Mouse (Mus musculus) embryonic facial prominence, embryonic 11.5 days (tissue): Measurements from ENCODE around the gene Gm21976. TPM values are rescaled to one million over a fixed set of nuclear protein-coding genes. Genes with fewer than 3 reads are reported as not detected.

Experiments used
- ATAC-seq: fragments of 200-750 bp; cut with Nextera tagmentation; replicated peaks from 2 replicates; pipeline ENCODE4 v1.8.0; 2017; ENCODE audit warnings: low read depth; ENCODE audit not compliant: insufficient number of reproducible peaks, low FRiP score, low TSS enrichment
- DNase-seq: peaks from one replicate; pipeline ENCODE4 v3.0.0-alpha.2; 2015; ENCODE audit warnings: low spot score
- H3K27ac ChIP-seq: fragments of 300-500 bp; sonication (generic); replicated peaks from 2 replicates; pipeline ENCODE4 v1.5.1; 2014; ENCODE audit warnings: mild to moderate bottlenecking, low read depth, low read length, control low read depth
- H3K27me3 ChIP-seq: fragments of 300-500 bp; sonication (generic); 2 replicates; pipeline ENCODE4 v1.6.1; 2014; ENCODE audit warnings: mild to moderate bottlenecking, low read length, moderate library complexity, mixed read lengths; ENCODE audit not compliant: control insufficient read depth, insufficient read depth
- H3K36me3 ChIP-seq: fragments of 300-500 bp; sonication (generic); replicated peaks from 2 replicates; pipeline ENCODE4 v1.6.1; 2014; ENCODE audit warnings: low read depth, mild to moderate bottlenecking, low read length, moderate library complexity, mixed read lengths; ENCODE audit not compliant: control insufficient read depth, insufficient read depth
- H3K4me1 ChIP-seq: fragments of 300-500 bp; sonication (generic); 2 replicates; pipeline ENCODE4 v1.6.1; 2014; ENCODE audit warnings: low read length, mixed read lengths; ENCODE audit not compliant: control insufficient read depth, insufficient read depth
- H3K4me2 ChIP-seq: fragments of 300-500 bp; sonication (generic); 2 replicates; pipeline ENCODE4 v1.6.1; 2014; ENCODE audit warnings: low read depth, mild to moderate bottlenecking, control low read depth, low read length, moderate library complexity
- H3K4me3 ChIP-seq: fragments of 300-500 bp; sonication (generic); 2 replicates; pipeline ENCODE4 v1.5.1; 2014; ENCODE audit warnings: low read depth, low read length, control low read depth
- H3K9ac ChIP-seq: fragments of 300-500 bp; sonication (generic); replicated peaks from 2 replicates; pipeline ENCODE4 v1.6.1; 2014; ENCODE audit warnings: mild to moderate bottlenecking, control low read depth, low read length
- H3K9me3 ChIP-seq: fragments of 300-500 bp; sonication (generic); replicated peaks from 2 replicates; pipeline ENCODE4 v1.6.1; 2016; ENCODE audit warnings: mild to moderate bottlenecking, low read length, inconsistent platforms, mixed read lengths; ENCODE audit not compliant: control insufficient read depth
- WGBS: fragments of 180-500 bp; shearing (Covaris S2); extraction: QIAGEN DNeasy Blood & Tissue Kit; methylation state at CpG from one replicate; pipeline ENCODE4 v1.1.7; 2014; 5-methylcytosine and 5-hydroxymethylcytosine counted together
- polyA plus RNA-seq: library from polyadenylated mRNA; unstranded; fragments of >200 nt; fragmentation: Nextera tagmentation; extraction: Ambion mirVana; gene quantifications from 2 replicates; pipeline ENCODE4 v1.2.1, GENCODE M21; 2014

The Gm21976 gene
- polyA plus RNA-seq, 1 experiment from 2014 or later: not detected

DNA sequence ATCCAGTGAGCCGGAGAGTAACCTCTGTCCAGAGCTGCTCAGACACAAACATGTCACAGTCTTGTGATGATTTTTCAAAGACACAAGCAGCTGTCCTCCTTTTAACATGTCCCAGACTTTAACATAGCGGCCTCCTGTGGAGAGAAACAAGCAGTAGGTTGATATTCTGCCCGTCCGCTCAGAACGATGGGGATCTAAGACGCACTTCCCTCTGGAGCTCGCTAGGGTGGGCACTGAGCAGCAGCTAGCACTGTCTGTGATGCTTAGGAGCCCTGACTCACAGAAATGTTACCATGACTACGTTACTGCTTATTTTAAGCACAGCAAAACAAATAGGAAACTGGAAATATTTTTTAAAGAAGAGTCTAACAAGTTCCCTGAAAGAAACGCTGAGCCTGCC, 24.8 kb upstream of the Gm21976 start:
- no peaks in the 10 kb centered on the region for H3K9me3 ChIP-seq
- 75% methylated on average over 9 of the region's 9 CpGs for WGBS

DNA sequence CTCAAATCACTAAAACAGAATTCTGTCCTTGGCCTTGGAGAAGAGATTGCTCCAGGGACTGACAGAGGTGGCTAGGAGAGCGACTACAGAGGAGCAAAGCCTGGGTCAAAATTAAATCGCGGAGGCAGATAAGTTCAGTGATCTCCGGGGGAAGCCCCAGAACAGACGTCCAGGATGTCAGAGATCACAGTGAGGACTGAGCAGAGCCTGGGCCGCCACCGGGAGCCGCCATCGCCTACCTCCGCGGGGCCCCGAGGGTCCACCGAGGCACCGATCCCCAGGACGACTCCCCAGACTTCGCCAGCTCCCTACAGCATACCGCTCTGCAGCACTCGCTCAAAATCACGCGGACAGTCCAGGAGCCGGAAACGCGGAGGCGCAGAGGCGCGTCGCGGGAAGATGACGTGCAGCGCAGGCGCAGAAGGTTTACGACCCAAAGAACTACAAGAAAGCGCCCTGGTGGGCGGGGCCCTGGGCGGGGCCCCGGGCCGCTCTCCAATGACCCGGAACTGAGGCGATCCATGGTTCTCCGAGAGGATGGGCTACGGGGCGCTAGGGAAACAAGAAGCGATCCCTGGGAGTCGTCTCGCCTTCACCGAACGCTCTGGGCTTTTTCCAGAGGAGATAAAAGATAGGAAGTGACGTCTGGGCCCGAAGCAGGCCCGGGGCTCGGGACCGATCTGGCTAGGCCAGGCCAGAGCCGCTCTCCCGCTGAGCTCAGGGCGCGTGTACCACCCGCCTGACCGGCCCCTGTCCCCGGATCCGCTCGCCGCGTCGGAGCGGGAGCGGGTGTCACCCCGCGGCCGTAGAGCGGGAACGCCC, 16.8 kb upstream of the Gm21976 start, which contains the start of the genes Utp15 and Ankra2:
TSS of gene Utp15 (minus strand) at position 406 of the 822 bp plus-strand sequence.
TSS of gene Ankra2 (plus strand) at position 439 of the 822 bp plus-strand sequence.
- under 1% methylated on average over 71 of the region's 71 CpGs for WGBS
- H3K36me3 ChIP-seq: peaks cover 2% of the 10 kb centered on the region; the same call in 1 of the 2 replicates
- H3K4me1 ChIP-seq: no peaks in the 10 kb centered on the region
- H3K9me3 ChIP-seq: no peaks in the 10 kb centered on the region
- peak within 1 kb of the TSS; percentile 62 for H3K4me2 ChIP-seq
- peak; percentile 99 for ATAC-seq
- H3K27me3 ChIP-seq: no peaks in the 10 kb centered on the region
- peak within 1 kb of the TSS; percentile 79 for H3K9ac ChIP-seq
- peak; percentile 100 for DNase-seq
- H3K27ac ChIP-seq: peak within 1 kb of the TSS; percentile 56
- H3K4me3 ChIP-seq: peak within 1 kb of the TSS; percentile 78

More for the DNA sequence above, 24.8 kb upstream of the Gm21976 start:
- Histone ChIP-seq H3K4me1 (no peaks in the 10 kb centered on the region), H3K4me3 (no peak overlapping the region), H3K36me3 (peaks cover 10% of the 10 kb centered on the region), H3K4me2 (no peak overlapping the region), H3K27me3 (no peaks in the 10 kb centered on the region), H3K27ac (no peak overlapping the region), H3K9ac (no peak overlapping the region)
- DNase-seq (peak; percentile 8), ATAC-seq (no peak)

DNA sequence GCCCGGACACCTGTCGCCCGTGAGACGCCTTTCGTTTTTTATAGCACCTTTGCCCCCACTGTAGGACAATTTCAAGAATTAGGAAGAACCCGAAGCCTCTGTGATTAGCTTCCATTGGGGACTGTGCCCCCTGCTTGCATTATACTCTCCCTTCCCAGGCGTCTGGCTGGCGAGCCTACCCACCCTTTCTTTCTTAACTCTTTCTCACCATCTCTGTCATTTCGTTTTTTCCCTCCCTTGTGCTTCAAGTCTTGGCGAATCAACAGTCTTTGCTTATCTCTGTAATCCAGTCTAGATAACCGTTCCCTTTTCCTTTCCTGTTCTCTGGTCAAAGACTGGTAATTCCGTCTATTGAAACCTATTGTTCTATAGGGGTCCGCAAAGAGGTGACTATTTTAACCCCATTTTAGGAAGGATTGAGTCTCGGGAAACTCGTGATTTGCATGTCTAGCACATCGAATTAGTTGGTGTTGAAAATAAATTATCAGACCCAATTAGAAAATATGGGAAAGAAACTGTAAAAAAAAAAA, 16.2 kb upstream of the Gm21976 start:
- WGBS: 2% methylated on average over 16 of the region's 16 CpGs
- ATAC-seq: no peak

DNA sequence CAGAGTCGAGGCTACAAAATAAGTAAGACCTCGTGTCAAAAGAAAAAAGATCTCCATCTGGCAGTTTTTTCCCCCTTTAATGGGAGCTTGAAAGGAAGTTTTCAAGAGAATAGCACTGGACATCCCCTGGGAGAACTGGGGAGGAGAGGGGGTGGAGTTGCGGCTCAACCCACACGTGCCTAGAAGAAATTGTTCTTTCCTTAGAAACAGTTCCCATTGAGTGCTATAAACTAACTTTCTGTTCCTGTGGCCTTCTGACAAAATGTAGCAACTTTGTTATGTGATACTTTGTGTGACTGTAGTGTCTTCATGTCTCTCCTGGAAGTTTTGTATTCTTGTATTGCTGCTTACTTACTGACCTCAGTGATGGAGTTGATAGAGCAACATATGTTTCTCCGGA, 15.6 kb upstream of the Gm21976 start:
- Histone ChIP-seq H3K36me3 (no peaks in the 10 kb centered on the region; the same call in 1 of the 2 replicates), H3K4me1 (no peaks in the 10 kb centered on the region), H3K9me3 (no peaks in the 10 kb centered on the region), H3K4me3 (peak overlapping the region; percentile 78), H3K27ac (no peak overlapping the region), H3K9ac (peak overlapping the region; percentile 79), H3K4me2 (peak overlapping the region; percentile 62), H3K27me3 (no peaks in the 10 kb centered on the region)
- 36% methylated on average over 5 of the region's 5 CpGs for WGBS
- DNase-seq: peak; percentile 23
- ATAC-seq: no peak

More for the DNA sequence above, 16.2 kb upstream of the Gm21976 start:
- H3K4me3 ChIP-seq: peak overlapping the region; percentile 78
- no peaks in the 10 kb centered on the region for H3K27me3 ChIP-seq
- DNase-seq: peak; percentile 40
- H3K36me3 ChIP-seq: no peaks in the 10 kb centered on the region; the same call in 1 of the 2 replicates
- H3K9ac ChIP-seq: peak overlapping the region; percentile 79
- no peaks in the 10 kb centered on the region for H3K9me3 ChIP-seq
- peak overlapping the region; percentile 56 for H3K27ac ChIP-seq
- peak overlapping the region; percentile 62 for H3K4me2 ChIP-seq
- H3K4me1 ChIP-seq: no peaks in the 10 kb centered on the region

DNA sequence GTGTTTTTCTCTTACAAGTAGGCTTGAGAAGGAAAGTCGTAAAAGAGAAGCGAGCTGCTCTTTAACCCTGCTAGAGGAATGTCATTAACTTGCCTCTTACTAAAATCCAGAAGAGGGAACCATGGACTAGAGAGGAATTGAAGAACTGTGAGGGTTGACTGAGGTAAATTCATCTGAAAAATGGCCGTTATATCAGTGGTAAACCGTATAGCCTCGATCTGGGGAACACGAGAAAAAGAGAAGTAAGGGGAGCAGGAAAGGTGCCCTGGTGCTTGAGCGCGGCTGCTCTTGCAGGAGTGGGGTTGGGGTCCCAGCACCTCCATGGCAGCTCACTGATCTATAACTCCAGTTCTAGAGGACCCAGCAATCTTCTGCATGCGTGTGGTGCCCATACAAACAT, 5.7 kb upstream of the Gm21976 start:
- DNase-seq (no peak), ATAC-seq (no peak)
- WGBS: 92% methylated on average over 9 of the region's 9 CpGs
- H3K4me3 ChIP-seq: no peak overlapping the region
- no peak overlapping the region for H3K27ac ChIP-seq
- no peaks in the 10 kb centered on the region; the same call in 1 of the 2 replicates for H3K36me3 ChIP-seq
- H3K4me1 ChIP-seq: no peaks in the 10 kb centered on the region
- no peak overlapping the region for H3K4me2 ChIP-seq
- no peak overlapping the region for H3K9ac ChIP-seq
- no peaks in the 10 kb centered on the region for H3K9me3 ChIP-seq
- H3K27me3 ChIP-seq: no peaks in the 10 kb centered on the region

DNA sequence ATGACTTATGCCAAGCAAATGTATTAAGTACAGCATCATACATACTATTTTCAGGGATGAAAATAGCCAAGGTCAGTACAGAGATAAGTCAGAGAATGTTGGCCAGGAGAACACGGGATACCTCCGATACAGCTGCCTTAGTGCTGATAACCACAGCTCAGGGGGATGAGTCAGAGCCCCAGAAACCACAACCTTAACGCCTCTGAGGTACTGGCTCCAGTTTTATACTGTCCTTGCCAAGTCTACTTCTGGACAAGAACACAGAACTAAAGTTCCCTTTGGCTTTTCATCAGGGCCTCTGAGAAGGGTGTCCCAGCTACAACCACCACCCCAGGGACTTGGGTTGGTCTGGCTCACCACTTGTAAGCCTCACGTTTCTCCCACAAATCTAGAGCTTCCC, 4.0 kb upstream of the Gm21976 start:
- no peak overlapping the region for H3K4me3 ChIP-seq
- ATAC-seq (no peak), DNase-seq (no peak)
- H3K4me1 ChIP-seq: no peaks in the 10 kb centered on the region
- no peak overlapping the region for H3K9ac ChIP-seq
- no peak overlapping the region for H3K4me2 ChIP-seq
- H3K27ac ChIP-seq: no peak overlapping the region
- WGBS: 73% methylated on average over 4 of the region's 4 CpGs
- H3K36me3 ChIP-seq: no peaks in the 10 kb centered on the region; the same call in 1 of the 2 replicates
- no peaks in the 10 kb centered on the region for H3K27me3 ChIP-seq
- no peaks in the 10 kb centered on the region for H3K9me3 ChIP-seq

DNA sequence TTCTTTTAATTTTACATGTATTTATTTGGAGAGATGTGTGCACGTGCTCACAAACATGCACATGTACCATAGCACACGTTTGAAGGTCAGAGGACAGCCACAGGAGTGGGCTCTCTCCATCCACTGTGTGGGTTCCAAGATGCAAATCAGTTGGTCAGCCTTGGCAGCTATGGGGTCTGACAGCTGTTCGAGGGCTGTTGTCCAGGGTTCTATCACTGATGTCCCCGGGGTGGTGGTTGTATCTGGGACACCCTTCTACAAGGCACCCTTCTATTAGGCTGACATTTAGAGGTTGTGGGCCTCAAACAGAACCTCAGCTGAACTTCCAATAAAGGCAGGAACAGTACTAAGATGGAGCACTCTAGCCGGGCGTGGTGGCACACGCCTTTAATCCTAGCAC, 3.4 kb upstream of the Gm21976 start:
- Histone ChIP-seq H3K9ac (no peak overlapping the region), H3K4me3 (no peak overlapping the region), H3K9me3 (no peaks in the 10 kb centered on the region), H3K4me2 (no peak overlapping the region), H3K36me3 (no peaks in the 10 kb centered on the region; the same call in 1 of the 2 replicates), H3K27me3 (no peaks in the 10 kb centered on the region), H3K4me1 (no peaks in the 10 kb centered on the region), H3K27ac (no peak overlapping the region)
- DNase-seq (no peak), ATAC-seq (no peak)
- WGBS: 88% methylated on average over 7 of the region's 7 CpGs

DNA sequence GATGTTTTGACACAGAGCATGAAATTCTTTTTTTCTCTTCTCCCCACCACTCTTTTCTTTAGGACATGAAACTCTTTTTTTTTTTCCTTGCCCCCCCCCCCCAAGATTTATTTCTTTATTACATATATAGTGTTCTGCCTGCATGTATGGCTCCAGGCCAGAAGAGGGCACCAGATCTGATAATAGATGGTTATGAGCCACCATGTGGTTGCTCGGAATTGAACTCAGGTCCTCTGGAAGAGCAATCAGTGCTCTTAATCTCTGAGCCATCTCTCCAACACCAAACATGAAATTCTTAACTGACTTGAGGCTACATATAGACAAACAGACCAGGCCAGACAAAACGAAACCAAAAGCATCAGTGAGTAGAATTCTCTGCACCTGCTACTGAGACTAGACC, 2.2 kb upstream of the Gm21976 start:
- Histone ChIP-seq H3K36me3 (no peaks in the 10 kb centered on the region), H3K4me1 (no peaks in the 10 kb centered on the region), H3K4me3 (no peak overlapping the region), H3K27ac (no peak overlapping the region), H3K27me3 (no peaks in the 10 kb centered on the region), H3K9ac (no peak overlapping the region), H3K4me2 (no peak overlapping the region), H3K9me3 (no peaks in the 10 kb centered on the region)
- no peak for DNase-seq
- no peak for ATAC-seq
- 77% methylated on average over 2 of the region's 2 CpGs for WGBS
